ENCODE assay signal across 11 mouse cellular contexts in genomic region chr9:37077063-37077418, GRCm38 (mm10).
DNase-seq lines count a peak whose midpoint lies in the region; ATAC-seq and TF ChIP-seq lines count a peak whose summit lies in the region.
"Had no signal": no experiment of that assay in that cellular context is flagged by ENCODE, and none has a peak within 500 bp of the region (broad histone marks: within the 10 kb centered on the region; RNA-seq: fewer than 3 reads in every experiment).

No protein-coding gene starts in this region.

- intact Hi-C loops in left cerebral cortex, postnatal 4 days (cut with DNase I), result no loop called here

- no peak overlapping the region for H3K27ac ChIP-seq in neural tube, embryonic 11.5 days (ENCODE audit: low read depth, low read length)
- H3K27ac ChIP-seq in forebrain, postnatal 0 days (ENCODE audit: low read depth, low read length), result peak overlapping the region; percentile 77
- peak overlapping the region; percentile 60 for H3K27ac ChIP-seq in midbrain, embryonic 12.5 days (replicated peaks)
- H3K27ac ChIP-seq: kidney, postnatal 0 days had no signal

- H3K9ac ChIP-seq in neural tube, embryonic 11.5 days (ENCODE audit: low read length), result no peak overlapping the region
- H3K9ac ChIP-seq in forebrain, postnatal 0 days, result 0 out of 2 replicates have a peak overlapping the region, but pooled peaks have one; percentile 32
- no peak overlapping the region for H3K9ac ChIP-seq in midbrain, embryonic 12.5 days (replicated peaks)

- peak; percentile 39; the same call in 1 of the 2 replicates for ATAC-seq in neural tube, embryonic 11.5 days (ENCODE audit: insufficient read depth, low FRiP score, low TSS enrichment)
- ATAC-seq in forebrain, postnatal 0 days, result peak; percentile 56
- no peak; the same call in 1 of the 2 replicates for ATAC-seq in midbrain, embryonic 12.5 days (ENCODE audit: low FRiP score, low read depth)

- WGBS in neural tube, embryonic 11.5 days, result 47% methylated on average over 2 of the region's 2 CpGs
- WGBS in forebrain, postnatal 0 days, result 26% methylated on average over 2 of the region's 2 CpGs
- WGBS in midbrain, embryonic 12.5 days, result 57% methylated on average over 2 of the region's 2 CpGs

- H3K9me3 ChIP-seq in neural tube, embryonic 11.5 days (ENCODE audit: control insufficient read depth, low read length), result no peaks in the 10 kb centered on the region
- no peaks in the 10 kb centered on the region for H3K9me3 ChIP-seq in forebrain, postnatal 0 days (ENCODE audit: low read length)
- H3K9me3 ChIP-seq in midbrain, embryonic 12.5 days, result no peaks in the 10 kb centered on the region

- 0 out of 2 replicates have a peak overlapping the region, but pooled peaks have one; percentile 7 for H3K4me2 ChIP-seq in neural tube, embryonic 11.5 days (ENCODE audit: low read depth)
- peak overlapping the region; percentile 38 for H3K4me2 ChIP-seq in forebrain, postnatal 0 days (ENCODE audit: low read depth)
- H3K4me2 ChIP-seq in midbrain, embryonic 12.5 days (replicated peaks), result peak overlapping the region; percentile 29; the same call in 1 of the 2 replicates
- H3K4me2 ChIP-seq: liver, embryonic 11.5 days had no signal

- H3K4me1 ChIP-seq in neural tube, embryonic 11.5 days (ENCODE audit: control insufficient read depth, insufficient read depth, low read length), result peaks cover 23% of the 10 kb centered on the region
- H3K4me1 ChIP-seq in forebrain, postnatal 0 days (ENCODE audit: insufficient read depth), result peaks cover 18% of the 10 kb centered on the region
- peaks cover 28% of the 10 kb centered on the region for H3K4me1 ChIP-seq in midbrain, embryonic 12.5 days

- no peak for DNase-seq in neural tube, embryonic 11.5 days (ENCODE audit: low spot score)
- no peak for DNase-seq in neural tube, embryonic 10.5 days (ENCODE audit: extremely low spot score, low spot score)
- DNase-seq in forebrain, postnatal 0 days, result no peak
- DNase-seq in cerebellum, adult 11-12 months, result no peak
- DNase-seq in cerebellum, adult 9-10 months, result no peak
- DNase-seq in left cerebral cortex, postnatal 4 days, result no peak
- DNase-seq: cerebellum, adult 9-11 months; gastrocnemius, postnatal 14 days had no signal

- H3K36me3 ChIP-seq in neural tube, embryonic 11.5 days (ENCODE audit: control insufficient read depth, insufficient read depth, low read length), result no peaks in the 10 kb centered on the region
- no peaks in the 10 kb centered on the region for H3K36me3 ChIP-seq in forebrain, postnatal 0 days (ENCODE audit: insufficient read depth)
- H3K36me3 ChIP-seq in midbrain, embryonic 12.5 days, result no peaks in the 10 kb centered on the region

- no peak overlapping the region for H3K4me3 ChIP-seq in neural tube, embryonic 11.5 days (ENCODE audit: low read depth, low read length)
- no peak overlapping the region for H3K4me3 ChIP-seq in forebrain, postnatal 0 days (ENCODE audit: low read depth, low read length)
- no peak overlapping the region for H3K4me3 ChIP-seq in midbrain, embryonic 12.5 days

- H3K27me3 ChIP-seq in neural tube, embryonic 11.5 days (ENCODE audit: control insufficient read depth, insufficient read depth, low read length), result no peaks in the 10 kb centered on the region
- no peaks in the 10 kb centered on the region for H3K27me3 ChIP-seq in forebrain, postnatal 0 days (ENCODE audit: insufficient read depth, low read length)
- no peaks in the 10 kb centered on the region for H3K27me3 ChIP-seq in midbrain, embryonic 12.5 days

- no peak for TF ChIP-seq CTCF in forebrain, postnatal 0 days (IDR thresholded peaks at IDR 0.05; ENCODE audit: low read depth)
